Mouse (Mus musculus) neural tube, embryonic 12.5 days (tissue): Measurements from ENCODE around the gene Atg2b. TPM values are rescaled to one million over a fixed set of nuclear protein-coding genes. Genes with fewer than 3 reads are reported as not detected.

Experiments
- ATAC-seq: fragments of 200-750 bp; cut with Nextera tagmentation; 2 replicates; pipeline ENCODE4 v1.8.0; 2017; ENCODE audit warnings: low read depth, mild to moderate bottlenecking, moderate TSS enrichment, moderate library complexity; ENCODE audit not compliant: low FRiP score
- H3K27ac ChIP-seq: fragments of 300-500 bp; sonication (generic); 2 replicates; pipeline ENCODE4 v1.5.1; 2016
- H3K27me3 ChIP-seq: fragments of 300-500 bp; sonication (generic); replicated peaks from 2 replicates; pipeline ENCODE4 v1.6.1; 2016; ENCODE audit warnings: mild to moderate bottlenecking
- H3K36me3 ChIP-seq: fragments of 300-500 bp; sonication (generic); 2 replicates; pipeline ENCODE4 v1.6.1; 2016; ENCODE audit warnings: mild to moderate bottlenecking
- H3K4me1 ChIP-seq: fragments of 300-500 bp; sonication (generic); 2 replicates; pipeline ENCODE4 v1.6.1; 2016
- H3K4me2 ChIP-seq: fragments of 300-500 bp; sonication (generic); replicated peaks from 2 replicates; pipeline ENCODE4 v1.6.1; 2016; ENCODE audit warnings: mild to moderate bottlenecking
- H3K4me3 ChIP-seq: fragments of 300-500 bp; sonication (generic); 2 replicates; pipeline ENCODE4 v1.5.1; 2016
- H3K9ac ChIP-seq: fragments of 300-500 bp; sonication (generic); 2 replicates; pipeline ENCODE4 v1.6.1; 2016; ENCODE audit warnings: mild to moderate bottlenecking
- H3K9me3 ChIP-seq: fragments of 300-500 bp; sonication (generic); 2 replicates; pipeline ENCODE4 v1.6.1; 2016; ENCODE audit warnings: mild to moderate bottlenecking
- WGBS: fragments of 180-500 bp; shearing (Covaris S2); methylation state at CpG from one replicate; pipeline ENCODE4 v1.1.7; 2016; 5-methylcytosine and 5-hydroxymethylcytosine counted together
- polyA plus RNA-seq: library from polyadenylated mRNA; unstranded; fragments of >200 nt; fragmentation: Nextera tagmentation; extraction: Ambion mirVana; gene quantifications from 2 replicates; pipeline ENCODE4 v1.2.1, GENCODE M21; 2016

The Atg2b gene
- polyA plus RNA-seq, 1 experiment from 2014 or later = 18.1 TPM

- H3K4me2 ChIP-seq = no peak overlapping the region
- no peaks in the 10 kb centered on the region for H3K9me3 ChIP-seq
- H3K9ac ChIP-seq = no peak overlapping the region
- no peak overlapping the region for H3K27ac ChIP-seq
- no peaks in the 10 kb centered on the region for H3K27me3 ChIP-seq
- ATAC-seq = peak; percentile 62; the same call in 1 of the 2 replicates
- peaks cover 11% of the 10 kb centered on the region; the same call in 1 of the 2 replicates for H3K4me1 ChIP-seq
- 20% methylated on average over 2 of the region's 2 CpGs for WGBS
- H3K36me3 ChIP-seq = no peaks in the 10 kb centered on the region
- no peak overlapping the region for H3K4me3 ChIP-seq
Measured at GRCm38 (mm10) chr12:105583484-105583883, 101.5 kb downstream of the Atg2b start.

GRCm38 (mm10) chr12:105582486-105582885 is 102.5 kb downstream of the Atg2b start:
- H3K4me3 ChIP-seq = no peak overlapping the region
- H3K4me1 ChIP-seq = peaks cover 11% of the 10 kb centered on the region; the same call in 1 of the 2 replicates
- H3K27ac ChIP-seq = no peak overlapping the region
- 65% methylated on average over 9 of the region's 9 CpGs for WGBS
- no peaks in the 10 kb centered on the region for H3K36me3 ChIP-seq
- H3K27me3 ChIP-seq = no peaks in the 10 kb centered on the region
- H3K4me2 ChIP-seq = no peak overlapping the region
- no peaks in the 10 kb centered on the region for H3K9me3 ChIP-seq
- no peak overlapping the region for H3K9ac ChIP-seq
- no peak for ATAC-seq

- Histone ChIP-seq H3K4me3 (no peak overlapping the region), H3K27ac (no peak overlapping the region), H3K9me3 (no peaks in the 10 kb centered on the region), H3K27me3 (no peaks in the 10 kb centered on the region), H3K9ac (no peak overlapping the region), H3K4me2 (no peak overlapping the region), H3K36me3 (no peaks in the 10 kb centered on the region), H3K4me1 (peaks cover 11% of the 10 kb centered on the region; the same call in 1 of the 2 replicates)
- no peak for ATAC-seq
- WGBS = 84% methylated on average over 17 of the region's 17 CpGs
Measured at GRCm38 (mm10) chr12:105580490-105580889, 104.5 kb downstream of the Atg2b start.

GRCm38 (mm10) chr12:105574356-105574755 is 110.7 kb downstream of the Atg2b start:
- Histone ChIP-seq H3K4me3 (no peak overlapping the region), H3K27me3 (no peaks in the 10 kb centered on the region)
- 91% methylated on average over 4 of the region's 4 CpGs for WGBS

DNA sequence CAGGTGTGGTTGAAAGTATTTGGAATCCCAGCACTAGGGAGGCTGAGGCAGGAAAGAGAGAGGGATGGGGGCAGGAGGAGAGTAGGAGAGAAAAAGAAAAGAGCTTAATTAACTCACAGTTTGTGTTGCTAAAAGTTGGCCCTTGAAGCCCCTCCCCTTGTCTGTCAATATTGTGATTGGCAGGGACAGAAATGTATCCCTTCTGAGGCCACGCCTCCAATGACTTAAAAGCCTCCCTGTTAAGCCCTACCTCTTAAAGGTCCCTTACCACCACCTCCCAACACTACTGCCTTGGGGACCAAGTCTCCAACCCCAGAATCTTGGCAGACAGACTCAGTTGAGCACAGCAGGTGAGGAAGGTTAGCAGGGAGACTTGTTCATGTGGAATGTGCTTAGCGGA is 112.4 kb downstream of the Atg2b start:
- WGBS = 83% methylated on average over 2 of the region's 2 CpGs
- Histone ChIP-seq H3K4me3 (no peak overlapping the region), H3K4me1 (no peaks in the 10 kb centered on the region), H3K27ac (no peak overlapping the region), H3K9me3 (no peaks in the 10 kb centered on the region), H3K27me3 (no peaks in the 10 kb centered on the region), H3K9ac (no peak overlapping the region), H3K4me2 (no peak overlapping the region), H3K36me3 (no peaks in the 10 kb centered on the region)
- ATAC-seq = no peak

More at GRCm38 (mm10) chr12:105574356-105574755, 110.7 kb downstream of the Atg2b start:
- Histone ChIP-seq H3K4me1 (no peaks in the 10 kb centered on the region), H3K36me3 (no peaks in the 10 kb centered on the region), H3K4me2 (no peak overlapping the region), H3K9me3 (no peaks in the 10 kb centered on the region), H3K27ac (no peak overlapping the region), H3K9ac (no peak overlapping the region)
- no peak for ATAC-seq

- H3K27ac ChIP-seq = no peak overlapping the region
- no peaks in the 10 kb centered on the region for H3K36me3 ChIP-seq
- H3K27me3 ChIP-seq = no peaks in the 10 kb centered on the region
- no peak overlapping the region for H3K9ac ChIP-seq
- WGBS = 74% methylated on average over 3 of the region's 3 CpGs
- H3K4me3 ChIP-seq = no peak overlapping the region
- H3K4me1 ChIP-seq = no peaks in the 10 kb centered on the region
- no peak overlapping the region for H3K4me2 ChIP-seq
- no peaks in the 10 kb centered on the region for H3K9me3 ChIP-seq
- ATAC-seq = no peak
Measured at GRCm38 (mm10) chr12:105571867-105572266, 113.1 kb downstream of the Atg2b start.

Other genes with a start within 250 kb of the Atg2b start
- gene D430019H16Rik, start 231.4 kb downstream of the Atg2b start, polyA plus RNA-seq = 6.9 and 8.4 TPM in 2 replicates
- 2.0 and 2.7 TPM in 2 replicates for gene Bdkrb2, start 122.0 kb downstream of the Atg2b start, polyA plus RNA-seq
- not detected in 2 replicates for gene Bdkrb1, start 82.1 kb downstream of the Atg2b start, polyA plus RNA-seq
- gene Gskip, start 382 bp downstream of the Atg2b start, polyA plus RNA-seq = 33.0 and 33.1 TPM in 2 replicates
- gene Ak7, start 20.8 kb upstream of the Atg2b start, polyA plus RNA-seq = 0.70 and 0.86 TPM in 2 replicates
- 249 and 259 TPM in 2 replicates for gene Papola, start 99.5 kb upstream of the Atg2b start, polyA plus RNA-seq